10 mouse cellular contexts compared by ENCODE assay signal in genomic region chr4:118579313-118579712, GRCm38 (mm10). TPM values are rescaled to one million over a fixed set of nuclear protein-coding genes. Genes with fewer than 3 reads are reported as not detected.
DNase-seq lines count a peak whose midpoint lies in the region; TF ChIP-seq lines count a peak whose summit lies in the region.
"Had no signal": no experiment of that assay in that cellular context is flagged by ENCODE, and none has a peak within 500 bp of the region (broad histone marks: within the 10 kb centered on the region; RNA-seq: fewer than 3 reads in every experiment).

No protein-coding gene starts in this region.

- H3K27ac ChIP-seq in MEL (ENCODE audit: control insufficient read depth, low read depth, low read length) = no peak overlapping the region

- H3K36me3 ChIP-seq in MEL (ENCODE audit: control insufficient read depth in 1 of 2, insufficient read depth in 2 of 2, low read length in 2 of 2) = no peaks in the 10 kb centered on the region

- intact Hi-C loops in left cerebral cortex, postnatal 4 days (cut with DNase I) = no loop called here

- H3K27me3 ChIP-seq in MEL (ENCODE audit: control insufficient read depth in 1 of 2, insufficient read depth in 2 of 2, low read length in 2 of 2) = peaks cover 0 to 5% of the 10 kb centered on the region in 2 experiments

- no peak for TF ChIP-seq EP300 in MEL (IDR thresholded peaks at IDR 0.05; ENCODE audit: low read depth in 1 of 2, low read length in 2 of 2)

- peak; percentile 68 to 87 (median 83) for TF ChIP-seq CTCF in MEL (IDR thresholded peaks at IDR 0.05 in 2 of 3, conservative IDR thresholded peaks at IDR 0.05 in 1 of 3; ENCODE audit: control insufficient read depth in 1 of 3, insufficient read depth in 1 of 3, low read depth in 2 of 3, low read length in 3 of 3, poor library complexity in 1 of 3, severe bottlenecking in 1 of 3)

- TF ChIP-seq POLR2A in MEL (IDR thresholded peaks at IDR 0.05; ENCODE audit: control insufficient read depth in 1 of 2, insufficient read depth in 1 of 2, low read depth in 1 of 2, low read length in 2 of 2, poor library complexity in 1 of 2) = no peak

- no peaks in the 10 kb centered on the region for H3K4me1 ChIP-seq in MEL (ENCODE audit: control insufficient read depth in 1 of 2, insufficient read depth in 2 of 2, low read length in 2 of 2)

- TF ChIP-seq RAD21 in MEL (IDR thresholded peaks at IDR 0.05; ENCODE audit: low read depth, low read length) = no peak; the same call in 1 of the 2 replicates

- H3K79me2 ChIP-seq in MEL (ENCODE audit: control insufficient read depth, insufficient read depth, low read length, poor library complexity) = no peaks in the 10 kb centered on the region

- peak; percentile 77 to 79 for DNase-seq in cerebellum, postnatal 10 days
- no peak for DNase-seq in cerebellum, adult 11 months
- DNase-seq in left cerebral cortex, postnatal 4 days = peak; percentile 66
- no peak for DNase-seq in left cerebral cortex, adult 8-10 months (ENCODE audit: low spot score in 2 of 2)
- DNase-seq in MEL (ENCODE audit: low read depth, low spot score) = peak; percentile 51
- DNase-seq in kidney, postnatal 10 days = peak; percentile 64
- DNase-seq in retina, embryonic 14.5 days (ENCODE audit: low spot score) = peak; percentile 63
- no peak for DNase-seq in heart, adult 11 months

- H3K9me3 ChIP-seq in MEL (replicated peaks; ENCODE audit: insufficient read depth, low read length) = no peaks in the 10 kb centered on the region

- no peak overlapping the region for H3K4me3 ChIP-seq in MEL (ENCODE audit: control insufficient read depth in 1 of 2, insufficient read depth in 1 of 2, low read depth in 2 of 2, low read length in 2 of 2)

- H3K9ac ChIP-seq in MEL (ENCODE audit: control insufficient read depth, low read depth, low read length, poor library complexity, severe bottlenecking) = no peak overlapping the region

TF ChIP-seq in MEL, 35 proteins besides CTCF, POLR2A, EP300 and RAD21:
- no peak for TF ChIP-seq ELF1 (IDR thresholded peaks at IDR 0.05; ENCODE audit: low read depth, low read length)
- TF ChIP-seq TBP (IDR thresholded peaks at IDR 0.05; ENCODE audit: low read depth, low read length) = no peak
- TF ChIP-seq CHD2 (IDR thresholded peaks at IDR 0.05; ENCODE audit: low read length) = no peak
- no peak for TF ChIP-seq POLR2AphosphoS5 (IDR thresholded peaks at IDR 0.05; ENCODE audit: borderline replicate concordance, low read depth, low read length)
- TF ChIP-seq SMC3 (IDR thresholded peaks at IDR 0.05; ENCODE audit: low read depth, low read length) = peak; percentile 61
- TF ChIP-seq TCF12 (IDR thresholded peaks at IDR 0.05; ENCODE audit: low read depth, low read length) = no peak
- no peak for TF ChIP-seq ZKSCAN1 (IDR thresholded peaks at IDR 0.05; ENCODE audit: low read depth, low read length)
- no peak for TF ChIP-seq MEF2A (IDR thresholded peaks at IDR 0.05; ENCODE audit: extremely low read depth, insufficient replicate concordance, low read depth, low read length, poor library complexity, severe bottlenecking)

RNA-seq across cellular contexts. Expression of gene Tmem125, which starts 35.5 kb away (rescaled TPM):
- total RNA-seq in left cerebral cortex, postnatal 4 days (2021) = 1 to 10 TPM in 1 of 2 experiments, under 1 TPM in 1; 0.34 to 1.0 TPM
- 10 to 100 TPM; 10.0 to 14.0 (median 11.1) TPM for total RNA-seq in left cerebral cortex, adult 8-10 months (2022)
- 1.5 and 1.8 TPM in 2 replicates for total RNA-seq in MEL (2012; rRNA removed)
- 1 to 10 TPM in 1 of 2 experiments, not detected in 1; 3.2 TPM for polyA plus RNA-seq in MEL (2012; ENCODE audit: insufficient read depth in 1 of 2, insufficient read length in 2 of 2, low read depth in 1 of 2, low replicate concordance in 2 of 2, missing spikeins in 1 of 2)
- polyA plus RNA-seq: neural tube, embryonic 14.5 days had no signal

RNA-seq across cellular contexts. Expression of gene Cfap57, which starts 41.3 kb away (rescaled TPM):
- 1 to 10 TPM in 1 of 2 experiments, under 1 TPM in 1; 0.97 to 1.3 TPM for total RNA-seq in left cerebral cortex, postnatal 4 days (2021)
- 1 to 10 TPM in 1 of 4 experiments, under 1 TPM in 3; 0.65 to 1.1 (median 0.88) TPM for total RNA-seq in left cerebral cortex, adult 8-10 months (2022)
- total RNA-seq in MEL (2012; rRNA removed) = not detected in 2 replicates
- polyA plus RNA-seq in MEL (2012; ENCODE audit: insufficient read depth in 1 of 2, insufficient read length in 2 of 2, low read depth in 1 of 2, low replicate concordance in 2 of 2, missing spikeins in 1 of 2) = not detected

RNA-seq across cellular contexts. Expression of gene Ebna1bp2, which starts 41.3 kb away (rescaled TPM):
- 10 to 100 TPM; 72.4 to 76.5 TPM for total RNA-seq in left cerebral cortex, postnatal 4 days (2021)
- 10 to 100 TPM; 48.2 to 60.8 (median 56.0) TPM for total RNA-seq in left cerebral cortex, adult 8-10 months (2022)
- total RNA-seq in MEL (2012; rRNA removed) = 313 and 357 TPM in 2 replicates
- 100 to 1,000 TPM in 1 of 2 experiments, not detected in 1; 378 TPM for polyA plus RNA-seq in MEL (2012; ENCODE audit: insufficient read depth in 1 of 2, insufficient read length in 2 of 2, low read depth in 1 of 2, low replicate concordance in 2 of 2, missing spikeins in 1 of 2)

RNA-seq across cellular contexts. Expression of gene 2610528J11Rik, which starts 52.5 kb away (rescaled TPM):
- under 1 TPM in 1 of 2 experiments, not detected in 1; 0.38 TPM for total RNA-seq in left cerebral cortex, postnatal 4 days (2021)
- not detected for total RNA-seq in left cerebral cortex, adult 8-10 months (2022)
- total RNA-seq in MEL (2012; rRNA removed) = not detected in 2 replicates
- not detected for polyA plus RNA-seq in MEL (2012; ENCODE audit: insufficient read depth in 1 of 2, insufficient read length in 2 of 2, low read depth in 1 of 2, low replicate concordance in 2 of 2, missing spikeins in 1 of 2)
- total RNA-seq: layer of hippocampus, postnatal 36 days had no signal
- polyA plus RNA-seq: neural tube, embryonic 14.5 days had no signal

Comparison
In these comparisons a context has a peak if more than half of its experiments do, and no peak if none do; other contexts are left out.
1. DNase-seq: peak in cerebellum, postnatal 10 days (2 of 2), left cerebral cortex, postnatal 4 days (single experiment), MEL (single experiment), kidney, postnatal 10 days (single experiment) and retina, embryonic 14.5 days (single experiment); none in cerebellum, adult 11 months (single experiment), left cerebral cortex, adult 8-10 months (0 of 2) and heart, adult 11 months (single experiment).